Mouse (Mus musculus): Measurements from ENCODE around the gene Polr1b.

Polr1b gene

DNA sequence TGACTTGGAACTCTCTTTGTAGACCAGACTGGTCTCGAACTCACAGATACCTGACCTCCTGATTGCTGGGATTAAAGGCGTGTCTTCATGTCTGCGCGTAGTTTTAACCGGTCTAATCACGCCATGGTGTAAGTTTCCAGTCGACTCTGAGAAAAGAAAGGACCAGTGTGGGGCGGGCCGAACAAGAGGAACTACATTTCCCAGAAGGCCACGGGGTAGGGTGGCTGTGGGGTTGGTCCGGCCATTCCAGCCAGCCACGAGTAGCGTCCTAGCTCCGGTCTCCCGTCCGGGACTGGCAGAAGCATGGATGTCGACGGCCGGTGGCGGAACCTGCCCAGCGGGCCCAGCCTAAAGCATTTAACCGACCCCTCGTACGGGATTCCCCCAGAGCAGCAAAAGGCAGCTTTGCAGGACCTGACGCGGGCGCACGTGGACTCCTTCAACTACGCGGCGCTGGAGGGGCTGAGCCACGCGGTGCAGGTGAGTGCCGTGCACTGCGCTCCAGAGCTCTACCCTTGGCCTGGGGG lies at the start of gene Polr1b:
Gene Polr1b (plus strand): TSS at position 212 of the 527 bp plus-strand sequence.
- DNase-seq (ENCODE audit: low spot score): peak; percentile 97

DNA sequence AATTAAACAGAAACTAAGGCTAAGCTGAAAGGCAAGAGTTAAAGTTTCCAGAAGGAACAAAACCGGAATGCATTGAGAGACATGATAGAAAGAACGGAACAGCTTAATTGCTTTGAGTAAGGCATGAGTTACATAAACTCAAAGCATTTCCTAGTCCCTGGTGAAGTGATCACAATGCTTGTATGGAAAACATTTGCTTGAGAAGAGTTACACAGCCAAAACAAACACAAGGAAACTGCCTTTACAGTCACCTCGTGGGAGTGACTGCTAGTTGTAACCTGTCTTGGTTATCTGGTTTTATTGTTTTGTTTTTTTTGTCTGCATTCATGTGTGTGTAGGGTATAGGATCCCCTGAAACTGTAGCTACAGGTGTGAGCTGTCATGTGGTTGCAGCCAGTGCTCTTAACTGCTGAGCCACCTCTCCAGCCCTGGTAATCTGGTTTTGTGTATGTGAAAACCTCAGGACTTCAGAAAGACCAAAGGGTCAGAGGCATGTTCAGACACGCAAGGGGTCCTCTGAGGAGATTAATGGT lies 48.3 kb upstream of the Polr1b start:
- DNase-seq (ENCODE audit: low spot score): peak; percentile 10

GRCm38 (mm10) chr2:129055741-129056140 lies 45.1 kb upstream of the Polr1b start:
- DNase-seq (ENCODE audit: low spot score): no peak

DNA sequence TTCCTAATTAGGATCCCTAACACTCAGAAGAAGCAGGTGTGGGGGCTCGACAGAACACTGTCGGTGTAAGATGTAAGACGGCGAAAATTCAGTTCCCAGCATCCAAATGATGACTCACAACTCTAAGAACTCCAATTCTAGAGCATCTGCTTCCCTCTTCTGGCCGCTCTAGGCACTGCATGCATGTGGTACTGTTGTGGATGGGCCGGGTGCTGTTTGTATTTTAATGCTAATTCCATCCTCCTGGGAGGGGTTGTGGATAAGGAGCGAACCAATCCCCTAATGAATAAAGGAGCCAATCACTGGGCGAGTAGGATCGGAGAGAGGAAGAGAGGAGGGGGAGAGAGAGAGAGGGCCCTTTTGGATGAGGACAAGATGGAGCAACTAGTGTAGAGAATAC lies 44.2 kb upstream of the Polr1b start:
- no peak for DNase-seq (ENCODE audit: low spot score)

- no peak for DNase-seq (ENCODE audit: low spot score)
These were observed 43.5 kb upstream of the Polr1b start for GRCm38 (mm10) chr2:129057256-129057655.

- DNase-seq (ENCODE audit: low spot score): no peak
These were observed 42.9 kb upstream of the Polr1b start for GRCm38 (mm10) chr2:129057920-129058361.

DNA sequence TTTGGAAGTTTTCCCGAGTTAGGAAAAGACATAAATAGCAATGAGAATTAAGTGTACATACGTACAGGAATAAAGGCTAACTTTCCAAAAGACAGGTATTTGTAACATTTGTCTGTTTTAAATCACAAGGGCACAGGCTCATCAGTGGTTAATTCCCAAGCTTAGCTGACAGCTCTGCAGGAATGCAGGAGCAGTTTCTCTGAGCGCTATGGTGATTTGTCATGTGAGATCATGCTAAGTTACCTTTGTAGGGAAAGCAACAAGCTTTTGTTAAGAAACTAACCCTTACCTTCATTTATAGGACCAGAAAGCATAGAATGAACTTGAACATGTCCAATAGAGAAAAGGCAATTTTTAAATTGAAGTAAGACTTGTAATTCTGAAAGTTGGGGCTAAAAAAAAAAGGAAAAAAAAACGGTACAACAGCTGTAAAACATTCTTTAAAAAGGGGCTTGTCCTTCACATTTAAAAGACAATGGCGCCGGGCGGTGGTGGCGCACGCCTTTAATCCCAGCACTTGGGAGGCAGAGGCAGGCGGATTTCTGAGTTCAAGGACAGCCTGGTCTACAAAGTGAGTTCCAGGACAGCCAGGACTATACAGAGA lies 39.2 kb upstream of the Polr1b start:
- no peak for DNase-seq (ENCODE audit: low spot score)

DNA sequence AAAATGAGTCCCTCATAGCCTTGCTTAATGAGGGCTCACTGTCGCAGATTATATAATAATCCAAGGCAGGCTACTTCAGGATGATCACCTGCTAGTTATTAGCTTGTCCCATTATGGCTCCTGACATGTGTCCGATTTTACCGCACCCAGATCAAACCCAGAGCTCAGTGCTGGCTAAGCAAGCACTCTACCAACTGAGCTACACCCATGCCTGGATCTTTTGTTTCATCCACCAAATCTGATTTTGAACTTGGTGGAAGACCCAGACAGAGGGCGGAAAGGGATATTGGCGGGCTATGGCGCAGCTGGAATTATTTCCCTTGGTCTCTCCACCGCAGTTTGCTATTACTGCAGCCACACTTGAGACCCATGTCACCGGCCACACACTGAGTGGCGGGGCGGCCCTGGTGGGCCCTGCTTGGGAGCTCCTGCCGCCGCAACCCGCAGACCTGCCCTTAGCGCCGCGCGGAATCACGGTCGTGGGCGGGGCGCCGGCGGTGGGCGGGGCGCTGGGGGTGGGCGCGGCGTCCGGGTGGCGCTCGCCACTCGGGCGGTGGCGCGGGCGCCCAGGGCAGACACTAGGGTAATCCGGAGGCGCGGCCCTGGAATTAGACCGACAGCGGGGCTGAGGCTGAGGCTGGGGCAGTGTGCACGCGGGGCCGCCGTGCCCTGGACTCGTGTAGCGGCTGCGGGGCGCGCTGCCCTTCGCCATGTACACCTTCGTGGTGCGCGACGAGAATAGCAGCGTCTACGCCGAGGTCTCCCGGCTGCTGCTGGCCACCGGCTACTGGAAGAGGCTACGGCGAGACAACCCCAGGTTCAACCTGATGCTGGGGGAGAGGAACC lies 35.1 kb upstream of the Polr1b start, which contains the start of gene Ttl:
Gene Ttl (plus strand): TSS at position 506 of the 846 bp plus-strand sequence.
- peak; percentile 74 for DNase-seq (ENCODE audit: low spot score)

- peak; percentile 69 for DNase-seq (ENCODE audit: low spot score)
These were observed 34.5 kb upstream of the Polr1b start for GRCm38 (mm10) chr2:129066326-129066725.

GRCm38 (mm10) chr2:129070296-129070695 lies 30.5 kb upstream of the Polr1b start:
- DNase-seq (ENCODE audit: low spot score): no peak

DNA sequence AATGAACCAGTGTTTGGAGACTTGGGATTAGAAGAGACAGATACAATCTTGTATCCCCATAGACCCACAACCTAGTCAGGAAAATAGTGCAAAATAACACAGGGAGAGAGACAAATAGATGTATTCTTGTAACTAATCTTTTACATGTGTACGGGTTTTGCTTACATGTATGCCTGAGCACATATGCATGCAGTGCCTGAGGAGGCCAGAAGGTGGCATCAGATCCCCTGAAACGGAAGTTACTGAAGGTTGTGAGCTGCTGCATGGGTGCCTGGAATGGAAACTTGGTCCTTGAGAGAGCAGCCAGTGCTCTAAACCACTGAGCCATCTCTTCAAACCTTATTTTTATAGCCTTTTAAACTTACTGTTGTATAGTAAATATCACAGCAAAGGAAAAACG lies 22.5 kb upstream of the Polr1b start:
- DNase-seq (ENCODE audit: low spot score): no peak

GRCm38 (mm10) chr2:129079194-129079593 lies 21.6 kb upstream of the Polr1b start:
- DNase-seq (ENCODE audit: low spot score): no peak

DNA sequence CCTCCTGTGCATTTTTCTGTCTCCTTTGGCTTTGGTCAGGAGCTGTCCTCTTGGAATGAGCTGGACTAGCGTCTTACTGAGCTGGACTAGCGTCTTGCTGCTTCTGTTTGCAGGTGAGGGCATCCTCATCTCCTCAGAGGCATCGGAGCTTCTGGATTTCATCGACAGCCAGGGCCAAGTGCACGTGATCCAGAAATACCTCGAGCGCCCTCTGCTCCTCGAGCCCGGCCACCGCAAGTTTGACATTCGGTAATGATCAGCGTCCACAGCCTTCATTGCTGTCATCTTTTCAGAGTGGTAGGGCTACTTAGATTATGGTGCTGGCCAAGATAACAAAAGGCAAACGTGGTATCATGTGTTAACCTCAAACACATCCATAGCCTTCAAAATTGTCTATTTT lies 19.7 kb upstream of the Polr1b start:
- no peak for DNase-seq (ENCODE audit: low spot score)

DNA sequence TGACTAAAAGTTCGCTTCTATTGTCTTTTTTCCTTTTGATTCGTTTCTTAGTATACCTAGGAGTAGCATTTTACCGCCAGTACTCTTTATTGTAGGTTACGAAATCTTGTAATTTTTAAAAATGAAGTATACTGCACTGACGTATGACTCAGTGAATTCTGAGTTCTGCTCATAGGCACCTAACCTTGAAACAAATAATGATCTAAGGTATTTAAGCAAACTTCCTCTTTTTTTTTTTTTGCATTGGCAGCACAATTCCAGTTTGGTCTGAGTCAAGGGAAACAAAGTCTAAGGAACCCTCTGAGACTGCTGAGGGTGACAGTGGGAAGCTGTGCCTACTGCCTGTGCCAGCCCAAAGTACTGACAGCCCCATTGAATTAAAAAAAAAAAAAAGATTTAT lies 17.3 kb upstream of the Polr1b start:
- no peak for DNase-seq (ENCODE audit: low spot score)

GRCm38 (mm10) chr2:129084959-129085358 lies 15.8 kb upstream of the Polr1b start:
- DNase-seq (ENCODE audit: low spot score): peak; percentile 57

DNA sequence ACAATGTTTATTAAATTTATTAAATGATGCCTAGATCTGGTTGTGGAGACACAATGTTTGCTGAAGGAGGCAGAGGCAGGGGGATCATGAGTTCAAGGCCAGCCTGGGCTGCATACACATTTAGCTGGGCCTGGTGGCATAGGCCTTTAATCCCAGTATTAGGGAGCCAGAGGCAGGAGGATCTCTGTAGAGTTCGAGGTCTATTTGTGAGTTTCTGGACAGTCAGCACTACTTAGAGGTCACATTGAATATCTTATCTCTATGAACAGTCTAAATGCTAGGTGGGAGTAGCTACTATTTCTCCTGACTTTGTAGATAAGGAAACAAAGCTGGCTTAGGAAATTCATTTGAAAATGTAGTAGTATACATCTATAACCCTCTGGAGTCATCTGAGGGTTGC lies 13.3 kb upstream of the Polr1b start:
- no peak for DNase-seq (ENCODE audit: low spot score)

DNA sequence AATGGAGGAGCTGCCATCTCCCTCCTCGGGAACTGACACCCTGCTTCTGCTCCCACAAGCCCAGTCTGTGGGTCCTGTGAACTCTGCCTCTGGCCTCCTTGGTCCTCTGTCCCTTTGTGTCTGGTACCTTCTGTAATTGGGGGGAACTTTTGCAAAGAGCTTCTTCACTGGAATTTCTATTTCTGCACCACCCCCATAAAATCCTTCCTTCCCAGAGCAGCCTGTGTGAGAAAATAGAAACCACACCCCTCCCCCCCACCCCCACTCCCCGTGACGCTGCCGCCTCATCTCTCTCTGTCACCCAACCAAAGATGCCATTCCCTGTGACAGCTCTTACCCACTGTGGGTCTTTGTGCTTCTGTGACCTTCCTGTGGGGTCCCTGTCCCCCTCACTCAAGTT lies 10.4 kb upstream of the Polr1b start:
- DNase-seq (ENCODE audit: low spot score): no peak

GRCm38 (mm10) chr2:129092810-129093209 lies 8.0 kb upstream of the Polr1b start:
- no peak for DNase-seq (ENCODE audit: low spot score)

DNA sequence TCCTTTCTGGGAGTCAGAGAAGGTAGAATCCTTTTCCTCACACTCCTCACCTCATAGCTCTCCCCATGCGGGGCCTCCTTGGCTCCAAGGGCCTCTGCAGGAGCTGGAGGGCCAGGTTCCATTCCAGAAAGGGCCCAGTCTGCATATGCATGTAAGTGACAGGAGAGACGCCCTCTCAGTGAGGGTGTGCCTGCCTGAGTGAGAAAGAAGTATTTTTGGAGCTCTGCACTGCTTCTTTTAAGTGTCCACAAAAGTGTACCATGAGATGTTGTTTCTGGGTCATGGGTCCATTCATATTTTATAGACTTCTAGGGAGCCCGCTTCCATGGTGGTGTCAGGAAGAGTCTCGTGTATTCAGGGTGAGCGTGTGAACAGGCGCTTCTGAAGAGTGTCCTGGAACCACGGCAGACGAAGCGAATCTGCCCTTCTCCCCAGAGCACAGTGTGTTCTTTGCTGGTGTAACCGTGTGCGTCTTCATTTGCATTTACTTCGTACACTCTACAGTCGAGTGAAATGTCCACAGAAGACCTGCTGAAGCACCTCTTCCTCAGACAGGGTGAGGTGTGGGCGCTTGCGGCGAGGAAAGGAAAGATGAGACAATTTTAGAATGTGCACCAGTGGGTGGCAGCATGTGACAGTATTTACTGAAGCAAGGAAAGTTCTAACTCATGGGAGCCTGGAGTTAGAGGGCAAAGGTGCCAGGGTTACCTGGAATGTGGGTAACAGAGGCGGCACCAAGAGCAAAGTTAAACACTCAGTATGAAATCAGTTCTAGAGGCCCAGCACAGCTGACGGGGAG lies 6.7 kb upstream of the Polr1b start:
- no peak for DNase-seq (ENCODE audit: low spot score)

DNA sequence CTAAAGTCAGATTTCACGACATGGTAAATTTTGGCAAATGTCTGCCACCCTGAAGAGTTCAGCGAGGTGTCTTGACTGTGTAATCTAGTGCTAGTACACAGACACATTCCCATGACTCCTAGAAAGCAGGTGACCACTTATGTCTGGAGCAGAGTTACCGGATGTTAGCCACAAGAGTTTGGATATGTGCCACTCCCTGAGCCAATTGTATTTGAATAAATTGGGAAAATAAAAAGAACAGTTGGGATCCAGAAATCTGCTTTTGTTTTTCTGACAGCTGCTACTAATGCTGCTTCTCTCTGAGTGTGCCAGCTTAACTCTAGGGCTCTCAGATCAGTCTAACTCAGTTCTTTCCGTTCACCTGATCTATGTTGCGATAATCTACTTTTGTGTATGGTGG lies 12.1 kb downstream of the Polr1b start:
- no peak for DNase-seq (ENCODE audit: low spot score)

GRCm38 (mm10) chr2:129115706-129116367 lies 15.0 kb downstream of the Polr1b start:
- DNase-seq (ENCODE audit: low spot score): no peak

GRCm38 (mm10) chr2:129116368-129116739 lies 15.6 kb downstream of the Polr1b start:
- DNase-seq (ENCODE audit: low spot score): no peak

Measured in adipocyte (in vitro differentiated cells).